Mouse (Mus musculus) forebrain, embryonic 15.5 days (tissue): ENCODE measurements at regions not wholly inside any gene's neighbourhood (a gene's known extent, or its start where the extent isn't known, plus 50 kb on each side); places are given as distances from the start of the nearest gene placed in this dataset.
A peak's percentile ranks its signal among the peaks of the same experiment; 100 is the strongest.

Experiments used
- ATAC-seq: fragments of 200-750 bp; cut with Nextera tagmentation; replicated peaks from 2 replicates; pipeline ENCODE4 v1.8.0; 2017; ENCODE audit warnings: mild to moderate bottlenecking, moderate TSS enrichment, moderate library complexity
- H3K27ac ChIP-seq: fragments of 300-500 bp; sonication (generic); replicated peaks from 2 replicates; pipeline ENCODE4 v1.5.1; 2015; ENCODE audit warnings: mild to moderate bottlenecking, inconsistent platforms
- H3K27me3 ChIP-seq: fragments of 300-500 bp; sonication (generic); 2 replicates; pipeline ENCODE4 v1.6.1; 2015; ENCODE audit warnings: inconsistent platforms
- H3K36me3 ChIP-seq: fragments of 300-500 bp; sonication (generic); 2 replicates; pipeline ENCODE4 v1.6.1; 2015; ENCODE audit warnings: mild to moderate bottlenecking, inconsistent platforms
- H3K4me1 ChIP-seq: fragments of 300-500 bp; sonication (generic); 2 replicates; pipeline ENCODE4 v1.6.1; 2015; ENCODE audit warnings: inconsistent platforms
- H3K4me2 ChIP-seq: fragments of 300-500 bp; sonication (generic); replicated peaks from 2 replicates; pipeline ENCODE4 v1.6.1; 2015; ENCODE audit warnings: mild to moderate bottlenecking, inconsistent platforms
- H3K4me3 ChIP-seq: fragments of 300-500 bp; sonication (generic); 2 replicates; pipeline ENCODE4 v1.5.1; 2015; ENCODE audit warnings: mild to moderate bottlenecking, inconsistent platforms
- H3K9ac ChIP-seq: fragments of 300-500 bp; sonication (generic); replicated peaks from 2 replicates; pipeline ENCODE4 v1.6.1; 2015; ENCODE audit warnings: mild to moderate bottlenecking, inconsistent platforms
- H3K9me3 ChIP-seq: fragments of 300-500 bp; sonication (generic); 2 replicates; pipeline ENCODE4 v1.6.1; 2016; ENCODE audit warnings: inconsistent platforms
- WGBS: fragments of 180-500 bp; shearing (Covaris S2); methylation state at CpG from one replicate; pipeline ENCODE4 v1.1.7; 2015; ENCODE audit warnings: mixed read lengths; 5-methylcytosine and 5-hydroxymethylcytosine counted together

- Histone ChIP-seq H3K4me2 (no peak overlapping the region), H3K4me1 (peaks cover 53% of the 10 kb centered on the region), H3K4me3 (no peak overlapping the region), H3K36me3 (no peaks in the 10 kb centered on the region), H3K27ac (0 out of 2 replicates have a peak overlapping the region, but pooled peaks have one; percentile 4), H3K9me3 (no peaks in the 10 kb centered on the region; the same call in 1 of the 2 replicates), H3K9ac (no peak overlapping the region), H3K27me3 (no peaks in the 10 kb centered on the region)
- WGBS: 44% methylated on average over 4 of the region's 4 CpGs
- ATAC-seq: no peak
These were observed 53.2 kb downstream of the Gas1 start for GRCm38 (mm10) chr13:60123964-60124363.

- WGBS: 25% methylated on average over 6 of the region's 6 CpGs
- H3K4me3 ChIP-seq: peak overlapping the region; percentile 1
- peaks cover 52% of the 10 kb centered on the region for H3K4me1 ChIP-seq
- no peaks in the 10 kb centered on the region for H3K27me3 ChIP-seq
- peak overlapping the region; percentile 33 for H3K4me2 ChIP-seq
- H3K9ac ChIP-seq: no peak overlapping the region
- no peaks in the 10 kb centered on the region for H3K36me3 ChIP-seq
- H3K27ac ChIP-seq: peak overlapping the region; percentile 57
- no peak for ATAC-seq
- peaks cover 5% of the 10 kb centered on the region; the same call in 1 of the 2 replicates for H3K9me3 ChIP-seq
These were observed 54.0 kb downstream of the Gas1 start for GRCm38 (mm10) chr13:60123174-60123587.

DNA sequence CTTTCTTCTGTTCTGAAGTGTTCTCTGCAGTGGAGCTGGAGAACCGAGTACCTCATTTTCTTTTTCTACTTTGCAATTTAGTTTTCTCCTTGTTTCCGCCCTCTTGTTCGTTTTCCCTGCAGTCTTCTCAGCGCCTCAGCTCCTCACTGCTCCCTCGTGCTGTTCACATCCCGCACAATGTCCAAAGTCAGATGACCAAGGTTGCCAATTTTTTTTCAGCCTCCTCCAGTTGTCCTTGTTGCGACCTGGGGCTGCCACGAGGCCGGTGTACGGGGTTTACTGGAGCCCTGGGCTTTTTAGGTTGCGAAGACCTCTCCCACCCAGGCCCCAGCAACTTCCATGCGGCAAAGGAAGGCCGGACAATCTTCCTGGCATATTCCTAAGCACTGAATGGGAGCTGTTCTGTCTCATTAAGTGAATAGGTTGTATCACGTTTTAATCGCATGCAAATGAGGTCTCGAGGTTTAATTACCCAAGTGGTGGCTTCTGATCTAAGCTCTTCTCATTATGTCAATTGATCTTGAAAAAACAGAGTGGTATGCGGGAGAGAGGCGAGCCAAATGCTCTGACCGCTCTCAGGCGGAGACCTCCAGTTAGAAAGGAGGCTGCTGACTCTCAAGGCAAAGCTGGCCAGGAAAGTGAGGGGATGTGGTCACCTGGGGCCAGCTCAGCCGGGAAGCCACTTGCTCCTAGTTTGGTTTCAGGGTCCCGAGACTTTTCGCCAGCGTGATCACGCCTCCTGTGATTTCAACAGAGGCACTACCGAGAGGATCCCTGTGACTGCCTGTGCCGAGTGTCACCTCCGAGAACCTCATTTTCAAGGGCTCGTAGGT lies 54.6 kb downstream of the Gas1 start:
- H3K27me3 ChIP-seq: no peaks in the 10 kb centered on the region
- 16% methylated on average over 29 of the region's 29 CpGs for WGBS
- H3K36me3 ChIP-seq: no peaks in the 10 kb centered on the region
- H3K27ac ChIP-seq: peak overlapping the region; percentile 57
- H3K9ac ChIP-seq: no peak overlapping the region
- peak overlapping the region; percentile 1 for H3K4me3 ChIP-seq
- peaks cover 5% of the 10 kb centered on the region; the same call in 1 of the 2 replicates for H3K9me3 ChIP-seq
- ATAC-seq: peak; percentile 31
- peaks cover 48% of the 10 kb centered on the region for H3K4me1 ChIP-seq
- peak overlapping the region; percentile 33 for H3K4me2 ChIP-seq

DNA sequence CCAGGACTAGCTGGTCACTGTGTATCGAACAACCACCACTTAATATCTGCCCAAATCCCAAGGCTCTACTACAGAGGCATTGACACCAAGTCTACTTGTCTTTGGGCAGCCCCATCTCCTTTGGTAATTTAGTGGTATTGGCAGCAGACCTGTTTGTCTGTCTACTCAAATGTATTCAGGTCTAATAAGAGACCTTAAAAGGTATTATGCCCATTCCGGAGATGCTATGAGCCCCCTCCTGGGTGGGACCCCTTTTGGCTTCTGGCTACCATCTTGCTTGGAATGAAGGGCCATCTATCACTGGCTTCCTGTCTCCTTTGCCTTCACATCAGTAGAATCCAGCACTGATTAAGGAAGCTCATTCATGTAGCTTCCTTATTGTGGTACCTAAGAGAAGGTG lies 65.7 kb downstream of the Gas1 start:
- no peaks in the 10 kb centered on the region for H3K9me3 ChIP-seq
- H3K9ac ChIP-seq: no peak overlapping the region
- 0 out of 2 replicates have a peak overlapping the region, but pooled peaks have one; percentile 70 for H3K27ac ChIP-seq
- H3K4me2 ChIP-seq: no peak overlapping the region
- no peaks in the 10 kb centered on the region for H3K36me3 ChIP-seq
- peaks cover 16% of the 10 kb centered on the region for H3K4me1 ChIP-seq
- 94% methylated on average over 2 of the region's 2 CpGs for WGBS
- no peak overlapping the region for H3K4me3 ChIP-seq
- no peaks in the 10 kb centered on the region for H3K27me3 ChIP-seq
- ATAC-seq: no peak

- Histone ChIP-seq H3K4me3 (no peak overlapping the region), H3K9ac (no peak overlapping the region), H3K9me3 (no peaks in the 10 kb centered on the region), H3K36me3 (no peaks in the 10 kb centered on the region), H3K27me3 (no peaks in the 10 kb centered on the region), H3K4me2 (peak overlapping the region; percentile 14), H3K4me1 (peaks cover 16% of the 10 kb centered on the region), H3K27ac (peak overlapping the region; percentile 70)
- ATAC-seq: peak; percentile 90
- under 1% methylated on average over 11 of the region's 11 CpGs for WGBS
These were observed 66.9 kb downstream of the Gas1 start for GRCm38 (mm10) chr13:60110079-60110846.

- H3K4me3 ChIP-seq: no peak overlapping the region
- H3K9ac ChIP-seq: no peak overlapping the region
- no peak overlapping the region for H3K27ac ChIP-seq
- peaks cover 6% of the 10 kb centered on the region for H3K4me1 ChIP-seq
- 73% methylated on average over 9 of the region's 9 CpGs for WGBS
- no peaks in the 10 kb centered on the region for H3K36me3 ChIP-seq
- H3K4me2 ChIP-seq: no peak overlapping the region
- H3K9me3 ChIP-seq: no peaks in the 10 kb centered on the region
- H3K27me3 ChIP-seq: no peaks in the 10 kb centered on the region
- ATAC-seq: no peak
These were observed 71.9 kb downstream of the Gas1 start for GRCm38 (mm10) chr13:60105286-60105685.

DNA sequence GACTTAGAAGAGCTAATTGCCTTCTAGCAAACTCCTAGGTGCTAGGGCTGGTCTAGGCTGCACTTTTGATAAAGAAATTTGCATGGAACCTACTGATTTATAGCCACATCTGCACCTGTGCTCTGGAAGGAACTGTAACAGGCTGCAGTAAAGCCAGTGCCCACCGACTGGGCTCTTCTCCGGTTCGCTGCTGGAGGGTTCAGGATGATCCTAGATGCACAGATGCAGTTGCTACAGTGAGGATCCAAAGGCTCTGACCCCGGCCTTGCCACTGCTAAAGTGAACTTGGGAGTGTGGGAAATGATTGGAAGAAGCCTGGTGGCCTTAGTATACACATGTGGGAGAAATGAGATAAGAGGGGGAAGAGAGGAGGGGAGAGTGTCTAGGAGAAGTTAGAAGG lies 75.5 kb downstream of the Gas1 start:
- no peak overlapping the region for H3K9ac ChIP-seq
- H3K4me2 ChIP-seq: no peak overlapping the region
- H3K4me1 ChIP-seq: no peaks in the 10 kb centered on the region
- no peaks in the 10 kb centered on the region for H3K27me3 ChIP-seq
- WGBS: 83% methylated on average over 4 of the region's 4 CpGs
- H3K36me3 ChIP-seq: no peaks in the 10 kb centered on the region
- H3K27ac ChIP-seq: no peak overlapping the region
- H3K9me3 ChIP-seq: no peaks in the 10 kb centered on the region
- no peak for ATAC-seq
- no peak overlapping the region for H3K4me3 ChIP-seq

DNA sequence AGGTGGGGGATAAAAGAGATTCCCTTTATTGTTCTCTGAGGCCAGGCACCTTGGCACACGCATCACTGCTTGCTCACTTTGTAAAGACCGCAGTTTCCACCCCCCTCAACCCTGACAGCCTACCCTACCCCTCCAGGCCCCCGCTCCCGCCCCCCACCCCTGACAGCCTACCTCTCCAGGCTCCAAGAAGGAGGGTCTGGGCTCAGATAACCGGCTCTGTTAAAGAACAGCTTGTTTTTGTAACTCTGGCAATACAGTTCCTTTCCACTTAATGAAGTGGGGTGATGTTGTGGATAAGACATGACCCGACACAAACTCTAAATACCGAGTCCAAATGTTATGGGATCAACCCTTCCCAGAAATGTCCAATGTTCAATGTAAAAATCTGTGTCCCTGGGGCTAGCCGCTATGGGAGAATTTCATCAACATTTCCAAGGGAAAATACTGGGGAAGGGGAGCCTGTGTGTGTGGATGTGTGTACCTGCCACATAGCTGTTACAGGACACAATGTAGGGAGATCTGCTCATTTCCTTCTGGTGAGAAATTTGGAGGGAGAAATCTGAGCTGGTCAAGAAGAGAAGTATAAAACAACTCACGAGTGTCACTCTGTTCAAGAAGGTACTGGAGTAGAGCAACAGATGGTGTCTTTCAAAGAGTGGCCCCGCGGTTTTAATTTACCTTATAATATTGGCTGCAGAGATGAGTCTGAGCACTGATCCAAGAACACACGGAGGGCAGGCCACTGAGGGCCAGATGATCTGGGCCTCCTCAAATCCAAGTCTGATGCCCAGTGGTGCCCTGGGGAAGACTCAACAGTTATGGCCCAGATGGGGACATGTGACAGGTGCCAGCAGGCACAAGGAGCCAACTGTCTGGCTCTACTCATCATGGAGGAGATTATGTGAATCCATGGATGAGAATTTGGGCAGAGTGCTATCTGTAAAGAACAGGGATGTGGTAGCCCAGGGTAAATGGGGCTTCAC lies 76.7 kb downstream of the Gas1 start:
- Histone ChIP-seq H3K36me3 (no peaks in the 10 kb centered on the region), H3K9me3 (no peaks in the 10 kb centered on the region), H3K4me3 (no peak overlapping the region), H3K9ac (no peak overlapping the region), H3K4me2 (no peak overlapping the region), H3K27me3 (no peaks in the 10 kb centered on the region), H3K4me1 (no peaks in the 10 kb centered on the region), H3K27ac (no peak overlapping the region)
- WGBS: 71% methylated on average over 12 of the region's 12 CpGs
- ATAC-seq: no peak

- Histone ChIP-seq H3K9ac (no peak overlapping the region), H3K9me3 (no peaks in the 10 kb centered on the region), H3K27me3 (no peaks in the 10 kb centered on the region), H3K4me1 (no peaks in the 10 kb centered on the region), H3K4me3 (no peak overlapping the region), H3K36me3 (no peaks in the 10 kb centered on the region), H3K4me2 (no peak overlapping the region), H3K27ac (no peak overlapping the region)
- WGBS: 78% methylated on average over 14 of the region's 14 CpGs
- ATAC-seq: no peak
These were observed 77.6 kb downstream of the Gas1 start for GRCm38 (mm10) chr13:60099469-60100129.

- no peak overlapping the region for H3K4me3 ChIP-seq
- no peak for ATAC-seq
- H3K9ac ChIP-seq: no peak overlapping the region
- H3K4me1 ChIP-seq: no peaks in the 10 kb centered on the region
- WGBS: 68% methylated on average over 3 of the region's 3 CpGs
- no peaks in the 10 kb centered on the region for H3K36me3 ChIP-seq
- H3K4me2 ChIP-seq: no peak overlapping the region
- no peak overlapping the region for H3K27ac ChIP-seq
- no peaks in the 10 kb centered on the region for H3K9me3 ChIP-seq
- no peaks in the 10 kb centered on the region for H3K27me3 ChIP-seq
These were observed 78.8 kb downstream of the Gas1 start for GRCm38 (mm10) chr13:60098394-60098793.

GRCm38 (mm10) chr13:60097776-60098175 lies 79.4 kb downstream of the Gas1 start:
- Histone ChIP-seq H3K4me3 (no peak overlapping the region), H3K4me1 (no peaks in the 10 kb centered on the region), H3K27ac (no peak overlapping the region), H3K27me3 (no peaks in the 10 kb centered on the region), H3K9ac (no peak overlapping the region), H3K9me3 (no peaks in the 10 kb centered on the region), H3K36me3 (no peaks in the 10 kb centered on the region), H3K4me2 (no peak overlapping the region)
- WGBS: 48% methylated on average over 6 of the region's 6 CpGs
- no peak for ATAC-seq
